8 mouse cellular contexts compared by ENCODE assay signal in genomic region chrX:8891975-8892342, GRCm38 (mm10). TPM values are rescaled to one million over a fixed set of nuclear protein-coding genes. Genes with fewer than 3 reads are reported as not detected.
A peak's percentile ranks its signal among the peaks of the same experiment; 100 is the strongest.
DNase-seq lines count a peak whose midpoint lies in the region; ATAC-seq and TF ChIP-seq lines count a peak whose summit lies in the region.

No protein-coding gene starts in this region.

- peak; percentile 66 for ATAC-seq in embryonic facial prominence, embryonic 11.5 days (replicated peaks; ENCODE audit: insufficient number of reproducible peaks, low FRiP score, low TSS enrichment, low read depth)
- ATAC-seq in hindbrain, embryonic 15.5 days (ENCODE audit: low FRiP score, low read depth) = peak; percentile 69
- no peak for ATAC-seq in midbrain, embryonic 14.5 days (ENCODE audit: low FRiP score, low TSS enrichment)

- no peak for TF ChIP-seq POLR2A in kidney, adult 2 months (IDR thresholded peaks at IDR 0.05; ENCODE audit: low read depth, low read length)

- H3K9ac ChIP-seq in embryonic facial prominence, embryonic 11.5 days (replicated peaks; ENCODE audit: low read length) = peak overlapping the region; percentile 69
- H3K9ac ChIP-seq in hindbrain, embryonic 15.5 days = peak overlapping the region; percentile 66; the same call in 1 of the 2 replicates
- H3K9ac ChIP-seq in midbrain, embryonic 14.5 days (replicated peaks; ENCODE audit: low read length) = peak overlapping the region; percentile 84

- H3K36me3 ChIP-seq in kidney, adult 2 months (ENCODE audit: control insufficient read depth, insufficient read depth, low read length) = no peaks in the 10 kb centered on the region
- no peaks in the 10 kb centered on the region for H3K36me3 ChIP-seq in embryonic facial prominence, embryonic 11.5 days (replicated peaks; ENCODE audit: control insufficient read depth, insufficient read depth, low read depth, low read length)
- peaks cover 10% of the 10 kb centered on the region for H3K36me3 ChIP-seq in hindbrain, embryonic 15.5 days
- peaks cover 4% of the 10 kb centered on the region; the same call in 1 of the 2 replicates for H3K36me3 ChIP-seq in midbrain, embryonic 14.5 days (ENCODE audit: control insufficient read depth, insufficient read depth, low read length)

- no peaks in the 10 kb centered on the region for H3K4me1 ChIP-seq in kidney, adult 2 months (ENCODE audit: control insufficient read depth, insufficient read depth, low read length)
- H3K4me1 ChIP-seq in embryonic facial prominence, embryonic 11.5 days (ENCODE audit: control insufficient read depth, insufficient read depth, low read length) = no peaks in the 10 kb centered on the region
- H3K4me1 ChIP-seq in hindbrain, embryonic 15.5 days (replicated peaks) = 0 out of 2 replicates have a peak, but pooled peaks cover 4% of the 10 kb centered on the region
- 0 out of 2 replicates have a peak, but pooled peaks cover 3% of the 10 kb centered on the region for H3K4me1 ChIP-seq in midbrain, embryonic 14.5 days (ENCODE audit: control insufficient read depth, insufficient read depth, low read length)

- no peaks in the 10 kb centered on the region for H3K27me3 ChIP-seq in kidney, adult 2 months (replicated peaks; ENCODE audit: control insufficient read depth, insufficient read depth, low read length)
- H3K27me3 ChIP-seq in embryonic facial prominence, embryonic 11.5 days (ENCODE audit: control insufficient read depth, insufficient read depth, low read length) = no peaks in the 10 kb centered on the region
- H3K27me3 ChIP-seq in hindbrain, embryonic 15.5 days = no peaks in the 10 kb centered on the region
- H3K27me3 ChIP-seq in midbrain, embryonic 14.5 days (ENCODE audit: control insufficient read depth, insufficient read depth, low read length) = no peaks in the 10 kb centered on the region

- 29% methylated on average over 3 of the region's 9 CpGs for WGBS in kidney, adult 2 months
- 47% methylated on average over 3 of the region's 9 CpGs for WGBS in embryonic facial prominence, embryonic 11.5 days
- WGBS in hindbrain, embryonic 15.5 days = 28% methylated on average over 3 of the region's 9 CpGs
- WGBS in midbrain, embryonic 14.5 days = 47% methylated on average over 3 of the region's 9 CpGs

- TF ChIP-seq CTCF in kidney, adult 2 months (conservative IDR thresholded peaks at IDR 0.05; ENCODE audit: insufficient read depth, insufficient read length, low read depth, low read length) = no peak

- no peak for DNase-seq in kidney, adult 2 months
- no peak for DNase-seq in kidney, adult 11 months
- no peak for DNase-seq in embryonic facial prominence, embryonic 11.5 days (ENCODE audit: low spot score)
- DNase-seq in midbrain, embryonic 14.5 days = no peak
- DNase-seq in layer of hippocampus, postnatal 10 days (ENCODE audit: low spot score in 2 of 2) = no peak
- no peak for DNase-seq in urinary bladder, postnatal 14 days (ENCODE audit: low spot score)
- DNase-seq in spleen, adult 18-20 months = no peak

- peak overlapping the region; percentile 66 for H3K4me2 ChIP-seq in embryonic facial prominence, embryonic 11.5 days (ENCODE audit: low read depth, low read length)
- H3K4me2 ChIP-seq in hindbrain, embryonic 15.5 days = peak overlapping the region; percentile 73
- peak overlapping the region; percentile 64 for H3K4me2 ChIP-seq in midbrain, embryonic 14.5 days (ENCODE audit: low read length)

- H3K4me3 ChIP-seq in kidney, adult 2 months (ENCODE audit: insufficient read depth, low read depth, low read length) = peak overlapping the region; percentile 80; the same call in 1 of the 2 replicates
- peak overlapping the region; percentile 52 for H3K4me3 ChIP-seq in embryonic facial prominence, embryonic 11.5 days (ENCODE audit: low read depth, low read length)
- peak overlapping the region; percentile 56 for H3K4me3 ChIP-seq in hindbrain, embryonic 15.5 days
- peak overlapping the region; percentile 58 for H3K4me3 ChIP-seq in midbrain, embryonic 14.5 days (replicated peaks; ENCODE audit: low read depth, low read length)

- no peak overlapping the region for H3K27ac ChIP-seq in kidney, adult 2 months (ENCODE audit: insufficient read depth, low read depth, low read length)
- no peak overlapping the region for H3K27ac ChIP-seq in embryonic facial prominence, embryonic 11.5 days (replicated peaks; ENCODE audit: low read depth, low read length)
- H3K27ac ChIP-seq in hindbrain, embryonic 15.5 days (replicated peaks) = peak overlapping the region; percentile 88
- peak overlapping the region; percentile 90 for H3K27ac ChIP-seq in midbrain, embryonic 14.5 days (replicated peaks; ENCODE audit: low read depth, low read length)

- no peaks in the 10 kb centered on the region for H3K9me3 ChIP-seq in embryonic facial prominence, embryonic 11.5 days (replicated peaks; ENCODE audit: control insufficient read depth, low read length)
- H3K9me3 ChIP-seq in hindbrain, embryonic 15.5 days = no peaks in the 10 kb centered on the region
- H3K9me3 ChIP-seq in midbrain, embryonic 14.5 days (ENCODE audit: control insufficient read depth, low read length) = no peaks in the 10 kb centered on the region

RNA-seq across cellular contexts. Expression of gene B630019K06Rik, which starts 0.2 kb away (rescaled TPM):
- 0.97 and 1.1 TPM in 2 replicates for polyA plus RNA-seq in kidney, adult 2 months (2012; rRNA removed)
- polyA plus RNA-seq in embryonic facial prominence, embryonic 11.5 days (2014; fragmentation: Nextera tagmentation; extraction: Ambion mirVana) = 5.5 and 5.8 TPM in 2 replicates
- 26.2 and 28.8 TPM in 2 replicates for polyA plus RNA-seq in hindbrain, embryonic 15.5 days (2015; fragmentation: Nextera tagmentation; extraction: Ambion mirVana)
- 34.3 and 39.3 TPM in 2 replicates for polyA plus RNA-seq in midbrain, embryonic 14.5 days (2014; fragmentation: Nextera tagmentation; extraction: Ambion mirVana)
- 10 to 100 TPM; 24.0 to 26.4 TPM for total RNA-seq in layer of hippocampus, postnatal 10 days (2021)

RNA-seq across cellular contexts. Expression of gene Gm5751, which starts 17.9 kb away (rescaled TPM):
- polyA plus RNA-seq in kidney, adult 2 months (2012; rRNA removed) = not detected in 2 replicates
- polyA plus RNA-seq in embryonic facial prominence, embryonic 11.5 days (2014; fragmentation: Nextera tagmentation; extraction: Ambion mirVana) = not detected in 2 replicates
- not detected in 2 replicates for polyA plus RNA-seq in hindbrain, embryonic 15.5 days (2015; fragmentation: Nextera tagmentation; extraction: Ambion mirVana)
- polyA plus RNA-seq in midbrain, embryonic 14.5 days (2014; fragmentation: Nextera tagmentation; extraction: Ambion mirVana) = not detected in 2 replicates
- not detected for total RNA-seq in layer of hippocampus, postnatal 10 days (2021)

RNA-seq across cellular contexts. Expression of gene Gm6592, which starts 48.2 kb away (rescaled TPM):
- not detected in 2 replicates for polyA plus RNA-seq in kidney, adult 2 months (2012; rRNA removed)
- not detected in 2 replicates for polyA plus RNA-seq in embryonic facial prominence, embryonic 11.5 days (2014; fragmentation: Nextera tagmentation; extraction: Ambion mirVana)
- not detected in 2 replicates for polyA plus RNA-seq in hindbrain, embryonic 15.5 days (2015; fragmentation: Nextera tagmentation; extraction: Ambion mirVana)
- polyA plus RNA-seq in midbrain, embryonic 14.5 days (2014; fragmentation: Nextera tagmentation; extraction: Ambion mirVana) = not detected in 2 replicates
- total RNA-seq in layer of hippocampus, postnatal 10 days (2021) = not detected

Comparison
In these comparisons a context has a peak if more than half of its experiments do, and no peak if none do; other contexts are left out.
1. H3K27ac ChIP-seq: peak in hindbrain, embryonic 15.5 days (single experiment) and midbrain, embryonic 14.5 days (single experiment); none in kidney, adult 2 months (single experiment) and embryonic facial prominence, embryonic 11.5 days (single experiment).
2. Peak in every context shown above with its lines, with median percentiles within 50 percentile points of each other: H3K4me3 ChIP-seq, H3K4me2 ChIP-seq and H3K9ac ChIP-seq.